Mouse (Mus musculus) forebrain, postnatal 0 days (tissue): ENCODE results near the gene Gm28053. TPM values are rescaled to one million over a fixed set of nuclear protein-coding genes. Genes with fewer than 3 reads are reported as not detected.

Experiments
- ATAC-seq: fragments of 200-750 bp; cut with Nextera tagmentation; 2 replicates; pipeline ENCODE4 v1.8.0; 2017; ENCODE audit warnings: mild to moderate bottlenecking, moderate library complexity
- DNase-seq: peaks from one replicate; pipeline ENCODE4 v3.0.0-alpha.2; 2015
- H3K27ac ChIP-seq: fragments of 300-500 bp; sonication (generic); 2 replicates; pipeline ENCODE4 v1.5.1; 2014; ENCODE audit warnings: low read depth, mild to moderate bottlenecking, antibody characterized with exemption, low read length, moderate library complexity, mixed read lengths
- H3K27me3 ChIP-seq: fragments of 300-500 bp; sonication (generic); 2 replicates; pipeline ENCODE4 v1.6.1; 2014; ENCODE audit warnings: mild to moderate bottlenecking, low read length, mixed read lengths; ENCODE audit not compliant: insufficient read depth
- H3K36me3 ChIP-seq: fragments of 300-500 bp; sonication (generic); 2 replicates; pipeline ENCODE4 v1.6.1; 2014; ENCODE audit warnings: mild to moderate bottlenecking, moderate library complexity; ENCODE audit not compliant: insufficient read depth
- H3K4me1 ChIP-seq: fragments of 300-500 bp; sonication (generic); 2 replicates; pipeline ENCODE4 v1.6.1; 2014; ENCODE audit warnings: antibody characterized with exemption; ENCODE audit not compliant: insufficient read depth
- H3K4me2 ChIP-seq: fragments of 300-500 bp; sonication (generic); 2 replicates; pipeline ENCODE4 v1.6.1; 2014; ENCODE audit warnings: low read depth, mild to moderate bottlenecking, moderate library complexity
- H3K4me3 ChIP-seq: fragments of 300-500 bp; sonication (generic); 2 replicates; pipeline ENCODE4 v1.5.1; 2014; ENCODE audit warnings: low read depth, low read length, mixed read lengths
- H3K9ac ChIP-seq: fragments of 300-500 bp; sonication (generic); 2 replicates; pipeline ENCODE4 v1.6.1; 2014; ENCODE audit warnings: mild to moderate bottlenecking
- H3K9me3 ChIP-seq: fragments of 300-500 bp; sonication (generic); 2 replicates; pipeline ENCODE4 v1.6.1; 2016; ENCODE audit warnings: low read length
- CTCF ChIP-seq: sonication (generic); IDR thresholded peaks from 2 replicates; pipeline ENCODE4 v1.5.1; 2016; ENCODE audit warnings: antibody characterized with exemption, control low read depth, low read depth
- WGBS: fragments of 180-500 bp; shearing (Covaris S2); extraction: QIAGEN DNeasy Blood & Tissue Kit; methylation state at CpG from one replicate; pipeline ENCODE4 v1.1.7; 2014; 5-methylcytosine and 5-hydroxymethylcytosine counted together
- polyA plus RNA-seq: library from polyadenylated mRNA; unstranded; fragments of >200 nt; fragmentation: Nextera tagmentation; extraction: Ambion mirVana; gene quantifications from 2 replicates; pipeline ENCODE4 v1.2.1, GENCODE M21; 2015
- total RNA-seq: library from RNA; depleted of rRNA; stranded (reverse); fragments of >200 nt; gene quantifications from 2 replicates; pipeline ENCODE4 v1.2.3, GENCODE M21; 2014

The Gm28053 gene
- total and polyA plus RNA-seq, 2 experiments from 2014 or later: not detected

DNA sequence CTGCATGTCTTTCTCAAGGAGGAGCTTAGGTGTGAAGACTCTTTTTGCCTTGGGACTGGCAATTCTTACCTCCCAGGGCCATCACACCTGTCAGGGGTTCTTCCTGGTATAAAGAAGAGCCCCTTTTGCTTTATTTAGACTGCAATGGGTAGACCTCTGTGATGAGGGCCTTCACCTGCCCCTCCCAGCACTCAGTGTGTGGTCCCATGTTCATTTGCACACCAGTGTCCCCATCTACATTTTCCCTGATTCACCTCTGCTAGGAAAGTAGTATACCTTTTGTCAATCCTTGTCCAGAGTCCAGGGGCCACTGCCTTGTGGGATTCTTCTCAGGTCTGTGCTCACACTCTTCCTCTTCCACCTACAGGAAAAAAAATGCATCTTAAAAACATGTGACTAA is 14.3 kb upstream of the Gm28053 start:
- H3K9me3 ChIP-seq: no peaks in the 10 kb centered on the region
- H3K9ac ChIP-seq: no peak overlapping the region
- ATAC-seq: no peak
- no peak overlapping the region for H3K4me2 ChIP-seq
- H3K36me3 ChIP-seq: no peaks in the 10 kb centered on the region
- no peaks in the 10 kb centered on the region for H3K4me1 ChIP-seq
- H3K4me3 ChIP-seq: no peak overlapping the region
- DNase-seq: no peak
- H3K27ac ChIP-seq: no peak overlapping the region
- no peak for TF ChIP-seq CTCF
- no peaks in the 10 kb centered on the region for H3K27me3 ChIP-seq

GRCm38 (mm10) chr6:48706130-48706529 is 12.3 kb upstream of the Gm28053 start:
- ATAC-seq (no peak), DNase-seq (no peak)
- 50% methylated on average over 3 of the region's 3 CpGs for WGBS
- H3K27ac ChIP-seq: no peak overlapping the region
- H3K4me1 ChIP-seq: no peaks in the 10 kb centered on the region
- no peaks in the 10 kb centered on the region for H3K9me3 ChIP-seq
- no peak overlapping the region for H3K9ac ChIP-seq
- no peaks in the 10 kb centered on the region for H3K27me3 ChIP-seq
- H3K4me3 ChIP-seq: no peak overlapping the region
- H3K36me3 ChIP-seq: no peaks in the 10 kb centered on the region
- no peak overlapping the region for H3K4me2 ChIP-seq
- no peak for TF ChIP-seq CTCF

GRCm38 (mm10) chr6:48720326-48720725 is 1.9 kb downstream of the Gm28053 start:
- Histone ChIP-seq H3K9ac (no peak overlapping the region), H3K36me3 (no peaks in the 10 kb centered on the region), H3K9me3 (no peaks in the 10 kb centered on the region), H3K4me3 (no peak overlapping the region), H3K4me2 (no peak overlapping the region), H3K4me1 (no peaks in the 10 kb centered on the region), H3K27ac (no peak overlapping the region), H3K27me3 (no peaks in the 10 kb centered on the region)
- no peak for DNase-seq
- WGBS: 80% methylated on average over 4 of the region's 4 CpGs
- no peak for TF ChIP-seq CTCF
- ATAC-seq: no peak

DNA sequence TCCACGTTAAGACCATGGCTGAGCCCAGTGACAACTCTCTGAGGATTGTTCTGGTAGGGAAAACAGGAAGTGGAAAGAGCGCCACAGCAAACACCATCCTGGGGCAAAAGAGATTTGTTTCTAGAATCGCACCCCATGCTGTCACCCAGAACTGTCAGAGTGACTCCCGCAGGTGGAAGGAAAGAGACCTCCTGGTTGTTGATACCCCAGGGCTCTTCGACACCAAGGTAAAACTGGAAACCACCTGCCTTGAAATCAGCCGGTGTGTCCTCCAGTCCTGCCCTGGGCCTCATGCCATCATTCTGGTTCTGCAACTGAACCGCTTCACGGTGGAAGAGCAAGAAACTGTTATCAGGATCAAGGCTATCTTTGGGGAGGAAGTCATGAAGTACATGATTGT is 5.1 kb downstream of the Gm28053 start:
- no peaks in the 10 kb centered on the region for H3K9me3 ChIP-seq
- WGBS: 92% methylated on average over 8 of the region's 8 CpGs
- H3K36me3 ChIP-seq: no peaks in the 10 kb centered on the region
- no peaks in the 10 kb centered on the region for H3K27me3 ChIP-seq
- no peak overlapping the region for H3K27ac ChIP-seq
- no peaks in the 10 kb centered on the region for H3K4me1 ChIP-seq
- TF ChIP-seq CTCF: no peak
- ATAC-seq (no peak), DNase-seq (no peak)
- H3K9ac ChIP-seq: no peak overlapping the region
- H3K4me3 ChIP-seq: no peak overlapping the region
- H3K4me2 ChIP-seq: no peak overlapping the region

DNA sequence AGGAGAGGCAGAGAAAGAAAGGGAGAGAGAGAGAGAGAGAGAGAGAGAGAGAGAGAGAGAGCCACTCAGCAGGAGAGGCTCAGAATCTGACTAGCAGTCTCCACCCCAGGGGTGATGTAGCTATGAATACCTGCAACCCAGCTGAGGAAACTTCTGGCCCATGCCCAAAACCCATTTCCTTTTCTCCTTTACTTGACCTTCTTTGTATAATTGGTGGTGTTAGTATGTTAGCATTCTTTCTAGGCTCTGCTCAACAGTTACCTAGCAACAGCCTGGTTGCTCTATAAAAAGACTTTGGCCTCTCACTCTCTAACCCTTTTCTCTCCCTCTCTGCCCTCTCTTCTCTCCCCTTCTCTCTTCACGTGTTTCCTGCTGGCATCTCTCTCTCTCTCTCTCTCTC is 7.1 kb downstream of the Gm28053 start:
- no peaks in the 10 kb centered on the region for H3K4me1 ChIP-seq
- WGBS: 0% methylated on average over 1 of the region's 1 CpGs
- no peak for TF ChIP-seq CTCF
- no peaks in the 10 kb centered on the region for H3K9me3 ChIP-seq
- H3K4me2 ChIP-seq: no peak overlapping the region
- no peaks in the 10 kb centered on the region for H3K27me3 ChIP-seq
- ATAC-seq: peak; percentile 78; the same call in 1 of the 2 replicates
- no peaks in the 10 kb centered on the region for H3K36me3 ChIP-seq
- no peak overlapping the region for H3K27ac ChIP-seq
- peak; percentile 19 for DNase-seq
- H3K9ac ChIP-seq: no peak overlapping the region
- no peak overlapping the region for H3K4me3 ChIP-seq

- DNase-seq (no peak), ATAC-seq (no peak)
- Histone ChIP-seq H3K9ac (no peak overlapping the region), H3K4me2 (no peak overlapping the region), H3K4me3 (no peak overlapping the region), H3K36me3 (no peaks in the 10 kb centered on the region), H3K4me1 (no peaks in the 10 kb centered on the region), H3K9me3 (no peaks in the 10 kb centered on the region), H3K27me3 (no peaks in the 10 kb centered on the region), H3K27ac (no peak overlapping the region)
- 87% methylated on average over 5 of the region's 5 CpGs for WGBS
- TF ChIP-seq CTCF: no peak
Observed at GRCm38 (mm10) chr6:48727761-48728160, 9.4 kb downstream of the Gm28053 start.

DNA sequence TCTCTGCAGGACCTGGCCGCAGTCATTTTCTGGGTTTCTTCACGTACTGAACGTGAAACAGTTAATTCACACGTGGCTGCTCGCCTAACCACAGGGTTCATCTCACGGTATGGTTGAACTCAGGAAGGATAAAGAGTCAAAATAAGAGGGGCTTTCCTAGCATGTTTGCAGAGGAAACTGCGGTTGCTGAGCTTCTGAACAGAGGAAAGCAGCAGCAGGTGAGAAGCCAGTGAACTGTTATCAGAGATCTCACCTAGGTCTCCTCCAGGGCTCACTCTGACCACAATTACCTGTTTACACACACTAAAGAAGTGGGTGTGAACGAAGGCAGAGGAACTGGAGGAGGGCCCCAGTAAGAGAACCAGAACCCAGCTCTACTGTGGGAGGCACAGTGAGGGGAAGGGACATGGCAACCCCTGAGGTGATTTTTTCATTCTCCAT is 14.5 kb downstream of the Gm28053 start:
- no peak overlapping the region for H3K9ac ChIP-seq
- no peak overlapping the region for H3K4me2 ChIP-seq
- 60% methylated on average over 8 of the region's 8 CpGs for WGBS
- no peaks in the 10 kb centered on the region for H3K4me1 ChIP-seq
- no peak overlapping the region for H3K27ac ChIP-seq
- H3K9me3 ChIP-seq: no peaks in the 10 kb centered on the region
- DNase-seq (no peak), ATAC-seq (no peak)
- no peak for TF ChIP-seq CTCF
- no peaks in the 10 kb centered on the region for H3K27me3 ChIP-seq
- no peaks in the 10 kb centered on the region for H3K36me3 ChIP-seq
- no peak overlapping the region for H3K4me3 ChIP-seq

DNA sequence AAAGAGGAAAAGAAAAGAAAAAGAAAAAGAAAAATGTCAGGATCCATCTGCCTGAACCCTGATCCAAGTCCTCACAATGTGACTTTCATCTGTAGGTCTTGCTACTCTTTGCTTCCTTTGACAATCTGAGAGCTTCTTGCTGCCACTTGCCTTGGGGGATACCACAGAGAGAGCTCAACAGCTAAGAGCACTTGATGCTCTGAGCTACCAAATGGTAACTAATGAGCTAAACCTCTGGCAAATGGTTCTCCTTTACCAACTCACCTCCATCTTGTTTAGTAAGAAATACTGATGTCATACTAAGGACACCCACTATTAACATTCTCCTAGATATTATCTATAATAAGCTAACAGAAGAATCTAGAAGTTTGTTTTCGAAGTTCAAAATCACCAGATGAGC is 15.3 kb downstream of the Gm28053 start:
- TF ChIP-seq CTCF: no peak
- no peaks in the 10 kb centered on the region for H3K4me1 ChIP-seq
- no peak overlapping the region for H3K4me2 ChIP-seq
- H3K36me3 ChIP-seq: no peaks in the 10 kb centered on the region
- no peak for ATAC-seq
- no peaks in the 10 kb centered on the region for H3K9me3 ChIP-seq
- H3K9ac ChIP-seq: no peak overlapping the region
- no peaks in the 10 kb centered on the region for H3K27me3 ChIP-seq
- no peak overlapping the region for H3K27ac ChIP-seq
- DNase-seq: no peak
- no peak overlapping the region for H3K4me3 ChIP-seq
- WGBS: 92% methylated on average over 1 of the region's 1 CpGs
